Mouse (Mus musculus) CH12.LX (cell line): ENCODE measurements at regions not wholly inside any gene's neighbourhood (a gene's known extent, or its start where the extent isn't known, plus 50 kb on each side); places are given as distances from the start of the nearest gene placed in this dataset.
A peak's percentile ranks its signal among the peaks of the same experiment; 100 is the strongest.

Source experiments
- DNase-seq: peaks from one replicate; pipeline ENCODE4 v3.0.0-alpha.2; 2013; ENCODE audit errors: extremely low read depth
- H3K27ac ChIP-seq: 2 replicates; pipeline ENCODE4 v1.5.1; 2012; ENCODE audit warnings: low read depth, mild to moderate bottlenecking, control low read depth, moderate library complexity; ENCODE audit not compliant: insufficient read depth
- H3K27me3 ChIP-seq: replicated peaks from 2 replicates; pipeline ENCODE3; 2012; ENCODE audit warnings: inconsistent platforms
- H3K36me3 ChIP-seq, 2 experiments: replicated peaks in 1 of 2; 2 replicates each; pipeline versions ENCODE3 to v1.6.1; 2012; ENCODE audit warnings: inconsistent platforms in 1 of 2, low read length in 1 of 2, mild to moderate bottlenecking in 1 of 2, mixed read lengths in 1 of 2, moderate library complexity in 1 of 2; ENCODE audit not compliant: control insufficient read depth in 1 of 2, insufficient read depth in 1 of 2
- H3K4me1 ChIP-seq, 2 experiments: 2 replicates each; pipeline ENCODE4 v1.6.1; 2012; ENCODE audit warnings: inconsistent platforms in 1 of 2, moderate library complexity in 1 of 2; ENCODE audit not compliant: insufficient read depth in 2 of 2, control insufficient read depth in 1 of 2
- H3K4me2 ChIP-seq: 2 replicates; pipeline ENCODE4 v1.6.1; 2012; ENCODE audit warnings: low read depth, mild to moderate bottlenecking, control low read depth; ENCODE audit not compliant: poor library complexity, insufficient read depth, severe bottlenecking
- H3K4me3 ChIP-seq, 3 experiments: fragments of 150-350 bp in 1 of 3; sonication (generic) in 1 of 3; replicated peaks in 1 of 3; 2 replicates each; pipeline versions ENCODE3 to v1.5.1; 2011 to 2012; ENCODE audit warnings: low read depth in 2 of 3, low read length in 2 of 3, mild to moderate bottlenecking in 2 of 3, moderate library complexity in 2 of 3, control low read depth in 1 of 3, improper control_type of control experiment in 1 of 3, inconsistent platforms in 1 of 3, mixed read lengths in 1 of 3; ENCODE audit not compliant: poor library complexity in 1 of 3
- H3K79me2 ChIP-seq: replicated peaks from 2 replicates; pipeline ENCODE4 v1.6.1; 2012; ENCODE audit warnings: mild to moderate bottlenecking, moderate library complexity; ENCODE audit not compliant: control insufficient read depth, poor library complexity, insufficient read depth, severe bottlenecking; ENCODE audit errors: extremely low read depth
- H3K9ac ChIP-seq: 2 replicates; pipeline ENCODE4 v1.6.1; 2012; ENCODE audit warnings: low read depth, mild to moderate bottlenecking, control low read depth, moderate library complexity; ENCODE audit not compliant: insufficient read depth
- H3K9me3 ChIP-seq: replicated peaks from 2 replicates; pipeline ENCODE3; 2012; ENCODE audit warnings: low read length, inconsistent platforms, mixed read lengths
- BHLHE40 ChIP-seq: IDR thresholded peaks from 2 replicates; pipeline ENCODE4 v1.6.1; 2011; ENCODE audit warnings: mild to moderate bottlenecking, low read depth, low read length, improper control_type of control experiment
- CHD2 ChIP-seq: IDR thresholded peaks from 2 replicates; pipeline ENCODE4 v1.6.1; 2011; ENCODE audit warnings: low read length, improper control_type of control experiment
- ELF1 ChIP-seq: IDR thresholded peaks from 2 replicates; pipeline ENCODE4 v1.6.1; 2014; ENCODE audit warnings: low read depth, mild to moderate bottlenecking, inconsistent platforms, low read length, improper control_type of control experiment
- EP300 ChIP-seq: IDR thresholded peaks from 2 replicates; pipeline ENCODE4 v1.6.1; 2011; ENCODE audit warnings: low read length, improper control_type of control experiment
- ETS1 ChIP-seq: conservative IDR thresholded peaks from 2 replicates; pipeline ENCODE4 v1.6.1; 2012; ENCODE audit warnings: low read depth, mild to moderate bottlenecking, inconsistent platforms, low read length, improper control_type of control experiment, moderate library complexity
- GABPA ChIP-seq: IDR thresholded peaks from 2 replicates; pipeline ENCODE4 v1.6.1; 2012; ENCODE audit warnings: low read depth, low read length, improper control_type of control experiment, inconsistent platforms; ENCODE audit not compliant: insufficient replicate concordance
- IRF4 ChIP-seq: IDR thresholded peaks from 2 replicates; pipeline ENCODE4 v1.6.1; 2014; ENCODE audit warnings: low read depth, mild to moderate bottlenecking, inconsistent platforms, low read length, improper control_type of control experiment
- JUN ChIP-seq: IDR thresholded peaks from 2 replicates; pipeline ENCODE4 v1.6.1; 2011; ENCODE audit warnings: low read depth, mild to moderate bottlenecking, low read length, improper control_type of control experiment, moderate library complexity; ENCODE audit not compliant: insufficient read depth
- JUND ChIP-seq: conservative IDR thresholded peaks from 2 replicates; pipeline ENCODE4 v1.6.1; 2011; ENCODE audit warnings: low read depth, low read length, improper control_type of control experiment
- KAT2A ChIP-seq: IDR thresholded peaks from 2 replicates; pipeline ENCODE4 v1.6.1; 2012; ENCODE audit warnings: low read length, improper control_type of control experiment, inconsistent platforms; ENCODE audit not compliant: insufficient replicate concordance
- MYC ChIP-seq: IDR thresholded peaks from 2 replicates; pipeline ENCODE4 v1.6.1; 2011; ENCODE audit warnings: low read depth, mild to moderate bottlenecking, improper control_type of control experiment, low read length
- POLR2A ChIP-seq: IDR thresholded peaks from 2 replicates; pipeline ENCODE4 v1.6.1; 2011; ENCODE audit warnings: low read depth, mild to moderate bottlenecking, improper control_type of control experiment, low read length
- RCOR1 ChIP-seq: conservative IDR thresholded peaks from 2 replicates; pipeline ENCODE4 v1.6.1; 2012; ENCODE audit warnings: low read depth, mild to moderate bottlenecking, inconsistent platforms, low read length, improper control_type of control experiment
- SMC3 ChIP-seq: IDR thresholded peaks from 2 replicates; pipeline ENCODE4 v1.6.1; 2011; ENCODE audit warnings: low read depth, low read length, improper control_type of control experiment
- TCF12 ChIP-seq: IDR thresholded peaks from 2 replicates; pipeline ENCODE4 v1.6.1; 2014; ENCODE audit warnings: low read depth, mild to moderate bottlenecking, inconsistent platforms, low read length, improper control_type of control experiment
- USF1 ChIP-seq: IDR thresholded peaks from 2 replicates; pipeline ENCODE4 v1.6.1; 2014; ENCODE audit warnings: low read depth, mild to moderate bottlenecking, inconsistent platforms, low read length, improper control_type of control experiment
- ZC3H11A ChIP-seq: IDR thresholded peaks from 2 replicates; pipeline ENCODE4 v1.6.1; 2012; ENCODE audit warnings: low read depth, mild to moderate bottlenecking, inconsistent platforms, low read length, improper control_type of control experiment
- ZKSCAN1 ChIP-seq: IDR thresholded peaks from 2 replicates; pipeline ENCODE4 v1.6.1; 2012; ENCODE audit warnings: low read depth, inconsistent platforms, low read length, improper control_type of control experiment, borderline replicate concordance
- ZMIZ1 ChIP-seq: IDR thresholded peaks from 2 replicates; pipeline ENCODE4 v1.6.1; 2012; ENCODE audit warnings: low read depth, mild to moderate bottlenecking, inconsistent platforms, low read length, improper control_type of control experiment
- dilution Hi-C: fragments of 300-500 bp; cut with MboI; formaldehyde crosslinking; loops from 2 replicates; pipeline ENCODE4 v1.14.3; 2020; ENCODE audit warnings: low sequenced_read_pairs; ENCODE audit not compliant: extremely low pct_unique_long_range_greater_than_20kb, extremely low pct_ligation_motif_present
- in situ Hi-C: fragments of 300-500 bp; cut with MboI; formaldehyde crosslinking; loops from 3 replicates; pipeline ENCODE4 v1.14.3; 2019; ENCODE audit warnings: low sequenced_read_pairs, low pct_ligation_motif_present, low pct_unique_long_range_greater_than_20kb, mixed read lengths

- H3K79me2 ChIP-seq, result no peaks in the 10 kb centered on the region
- H3K27ac ChIP-seq, result no peak overlapping the region
- H3K36me3 ChIP-seq, result no peaks in the 10 kb centered on the region
- TF ChIP-seq KAT2A, result no peak
- TF ChIP-seq POLR2A, result no peak
- no peak for TF ChIP-seq ZMIZ1
- TF ChIP-seq SMC3, result no peak
- no peak for TF ChIP-seq ZC3H11A
- TF ChIP-seq GABPA, result no peak
- TF ChIP-seq RCOR1, result no peak
- no peak for TF ChIP-seq CHD2
- TF ChIP-seq, all 38 proteins: peak for 0
- Histone ChIP-seq H3K9ac (no peak overlapping the region), H3K4me2 (no peak overlapping the region), H3K9me3 (no peaks in the 10 kb centered on the region), H3K4me1 (peaks cover 5 to 24% of the 10 kb centered on the region in 2 experiments), H3K27me3 (no peaks in the 10 kb centered on the region), H3K4me3 (no peak overlapping the region)
- in situ Hi-C loops (no loop called here), dilution Hi-C loops (no loop called here)
- DNase-seq, result no peak
Measured at GRCm38 (mm10) chr2:50694849-50695248, 398.2 kb upstream of the Mmadhc start.

- in situ Hi-C loops, result no loop called here
- TF ChIP-seq USF1, result no peak
- no peak for DNase-seq
- H3K9me3 ChIP-seq, result no peaks in the 10 kb centered on the region
- H3K27ac ChIP-seq, result no peak overlapping the region
- no peak overlapping the region for H3K4me2 ChIP-seq
- no peak overlapping the region for H3K9ac ChIP-seq
- H3K27me3 ChIP-seq, result no peaks in the 10 kb centered on the region
- dilution Hi-C loops, result no loop called here
- no peaks in the 10 kb centered on the region for H3K79me2 ChIP-seq
- no peak overlapping the region for H3K4me3 ChIP-seq
- H3K36me3 ChIP-seq, result no peaks in the 10 kb centered on the region
- peaks cover 13 to 32% of the 10 kb centered on the region in 2 experiments for H3K4me1 ChIP-seq
Measured at GRCm38 (mm10) chr2:50693784-50694350, 397.3 kb upstream of the Mmadhc start.

- in situ Hi-C loops, result no loop called here
- dilution Hi-C loops, result no loop called here
- H3K79me2 ChIP-seq, result no peaks in the 10 kb centered on the region
- H3K4me2 ChIP-seq, result no peak overlapping the region
- no peak overlapping the region for H3K27ac ChIP-seq
- no peaks in the 10 kb centered on the region for H3K36me3 ChIP-seq
- TF ChIP-seq ZKSCAN1 (no peak), MYC (no peak), JUND (no peak), POLR2A (no peak), ELF1 (0 out of 2 replicates have a peak, but pooled peaks have one; percentile 28), JUN (0 out of 2 replicates have a peak, but pooled peaks have one; percentile 7), KAT2A (no peak), IRF4 (peak; percentile 75; the same call in 1 of the 2 replicates), BHLHE40 (peak; percentile 65; the same call in 1 of the 2 replicates), ETS1 (peak; percentile 39; the same call in 1 of the 2 replicates), USF1 (no peak), TCF12 (peak; percentile 37; the same call in 1 of the 2 replicates), EP300 (peak; percentile 77)
- H3K9me3 ChIP-seq, result no peaks in the 10 kb centered on the region
- peaks cover 13 to 40% of the 10 kb centered on the region in 2 experiments for H3K4me1 ChIP-seq
- H3K4me3 ChIP-seq, result no peak overlapping the region
- peak; percentile 70 for DNase-seq
- no peaks in the 10 kb centered on the region for H3K27me3 ChIP-seq
- no peak overlapping the region for H3K9ac ChIP-seq
Measured at GRCm38 (mm10) chr2:50690120-50691103, 393.8 kb upstream of the Mmadhc start.
